Mouse (Mus musculus): ENCODE results near the gene Ltc4s. TPM values are rescaled to one million over a fixed set of nuclear protein-coding genes. Genes with fewer than 3 reads are reported as not detected.

The Ltc4s gene
- polyA plus RNA-seq (2014; fragmentation: Nextera tagmentation; extraction: Ambion mirVana) = 0.64 and 1.2 TPM in 2 replicates

GRCm38 (mm10) chr11:50238324-50238723, at the start of gene Ltc4s:
Gene Ltc4s, minus strand, starts transcription at chr11:50238616.
- H3K4me3 ChIP-seq (ENCODE audit: low read depth, low read length) = no peak within 1 kb of the TSS; the same call in 1 of the 2 replicates
- WGBS = 33% methylated on average over 10 of the region's 10 CpGs

GRCm38 (mm10) chr11:50286428-50286827, 48.0 kb upstream of the Ltc4s start:
- H3K4me1 ChIP-seq (ENCODE audit: control insufficient read depth, insufficient read depth, low read length) = peaks cover 13% of the 10 kb centered on the region
- H3K27me3 ChIP-seq (ENCODE audit: control insufficient read depth, insufficient read depth, low read length) = no peaks in the 10 kb centered on the region
- 94% methylated on average over 1 of the region's 1 CpGs for WGBS
- no peak for DNase-seq (ENCODE audit: low spot score)
- no peaks in the 10 kb centered on the region for H3K9me3 ChIP-seq (ENCODE audit: control insufficient read depth, low read length)
- no peak for ATAC-seq (ENCODE audit: insufficient read depth, low FRiP score, low TSS enrichment)
- H3K4me2 ChIP-seq (ENCODE audit: low read depth) = no peak overlapping the region
- no peak overlapping the region for H3K9ac ChIP-seq (ENCODE audit: low read length)
- H3K36me3 ChIP-seq (ENCODE audit: control insufficient read depth, insufficient read depth, low read length) = 0 out of 2 replicates have a peak, but pooled peaks cover 2% of the 10 kb centered on the region
- no peak overlapping the region for H3K4me3 ChIP-seq (ENCODE audit: low read depth, low read length)
- no peak overlapping the region for H3K27ac ChIP-seq (ENCODE audit: low read depth, low read length)

More at GRCm38 (mm10) chr11:50238324-50238723, at the start of gene Ltc4s:
- ATAC-seq (ENCODE audit: insufficient read depth, low FRiP score, low TSS enrichment) (no peak), DNase-seq (ENCODE audit: low spot score) (no peak)
- no peak within 1 kb of the TSS for H3K9ac ChIP-seq (ENCODE audit: low read length)
- H3K36me3 ChIP-seq (ENCODE audit: control insufficient read depth, insufficient read depth, low read length) = peaks cover 2% of the 10 kb centered on the region; the same call in 1 of the 2 replicates
- H3K27ac ChIP-seq (ENCODE audit: low read depth, low read length) = no peak within 1 kb of the TSS
- H3K4me2 ChIP-seq (ENCODE audit: low read depth) = peak within 1 kb of the TSS; percentile 83
- 0 out of 2 replicates have a peak, but pooled peaks cover 2% of the 10 kb centered on the region for H3K4me1 ChIP-seq (ENCODE audit: control insufficient read depth, insufficient read depth, low read length)
- peaks cover 16% of the 10 kb centered on the region for H3K27me3 ChIP-seq (ENCODE audit: control insufficient read depth, insufficient read depth, low read length)
- no peaks in the 10 kb centered on the region for H3K9me3 ChIP-seq (ENCODE audit: control insufficient read depth, low read length)

- peaks cover 11% of the 10 kb centered on the region for H3K4me1 ChIP-seq (ENCODE audit: control insufficient read depth, insufficient read depth, low read length)
- DNase-seq (ENCODE audit: low spot score) = no peak
- 0 out of 2 replicates have a peak, but pooled peaks cover 2% of the 10 kb centered on the region for H3K36me3 ChIP-seq (ENCODE audit: control insufficient read depth, insufficient read depth, low read length)
- ATAC-seq (ENCODE audit: insufficient read depth, low FRiP score, low TSS enrichment) = no peak
- H3K9ac ChIP-seq (ENCODE audit: low read length) = no peak overlapping the region
- WGBS = 95% methylated on average over 7 of the region's 7 CpGs
- H3K4me2 ChIP-seq (ENCODE audit: low read depth) = no peak overlapping the region
- no peak overlapping the region for H3K27ac ChIP-seq (ENCODE audit: low read depth, low read length)
- no peaks in the 10 kb centered on the region for H3K27me3 ChIP-seq (ENCODE audit: control insufficient read depth, insufficient read depth, low read length)
- no peak overlapping the region for H3K4me3 ChIP-seq (ENCODE audit: low read depth, low read length)
- no peaks in the 10 kb centered on the region for H3K9me3 ChIP-seq (ENCODE audit: control insufficient read depth, low read length)
Measured at GRCm38 (mm10) chr11:50285696-50286095, 47.3 kb upstream of the Ltc4s start.

GRCm38 (mm10) chr11:50285263-50285662, 46.8 kb upstream of the Ltc4s start:
- ATAC-seq (ENCODE audit: insufficient read depth, low FRiP score, low TSS enrichment) (no peak), DNase-seq (ENCODE audit: low spot score) (no peak)
- H3K4me1 ChIP-seq (ENCODE audit: control insufficient read depth, insufficient read depth, low read length) = peaks cover 7% of the 10 kb centered on the region
- 0 out of 2 replicates have a peak, but pooled peaks cover 2% of the 10 kb centered on the region for H3K36me3 ChIP-seq (ENCODE audit: control insufficient read depth, insufficient read depth, low read length)
- H3K27me3 ChIP-seq (ENCODE audit: control insufficient read depth, insufficient read depth, low read length) = no peaks in the 10 kb centered on the region
- no peak overlapping the region for H3K27ac ChIP-seq (ENCODE audit: low read depth, low read length)
- 96% methylated on average over 5 of the region's 5 CpGs for WGBS
- H3K4me2 ChIP-seq (ENCODE audit: low read depth) = no peak overlapping the region
- H3K9ac ChIP-seq (ENCODE audit: low read length) = no peak overlapping the region
- H3K9me3 ChIP-seq (ENCODE audit: control insufficient read depth, low read length) = no peaks in the 10 kb centered on the region
- no peak overlapping the region for H3K4me3 ChIP-seq (ENCODE audit: low read depth, low read length)

- Histone ChIP-seq H3K27ac (ENCODE audit: low read depth, low read length) (no peak overlapping the region), H3K4me2 (ENCODE audit: low read depth) (no peak overlapping the region), H3K4me3 (ENCODE audit: low read depth, low read length) (no peak overlapping the region), H3K9me3 (ENCODE audit: control insufficient read depth, low read length) (no peaks in the 10 kb centered on the region), H3K4me1 (ENCODE audit: control insufficient read depth, insufficient read depth, low read length) (no peaks in the 10 kb centered on the region), H3K36me3 (ENCODE audit: control insufficient read depth, insufficient read depth, low read length) (peaks cover 2% of the 10 kb centered on the region; the same call in 1 of the 2 replicates), H3K9ac (ENCODE audit: low read length) (no peak overlapping the region), H3K27me3 (ENCODE audit: control insufficient read depth, insufficient read depth, low read length) (no peaks in the 10 kb centered on the region)
- ATAC-seq (ENCODE audit: insufficient read depth, low FRiP score, low TSS enrichment) = no peak
- WGBS = 83% methylated on average over 1 of the region's 1 CpGs
- no peak for DNase-seq (ENCODE audit: low spot score)
Measured at GRCm38 (mm10) chr11:50280053-50280452, 41.6 kb upstream of the Ltc4s start.

GRCm38 (mm10) chr11:50279005-50279404, 40.6 kb upstream of the Ltc4s start:
- Histone ChIP-seq H3K27me3 (ENCODE audit: control insufficient read depth, insufficient read depth, low read length) (no peaks in the 10 kb centered on the region), H3K4me1 (ENCODE audit: control insufficient read depth, insufficient read depth, low read length) (no peaks in the 10 kb centered on the region), H3K9ac (ENCODE audit: low read length) (no peak overlapping the region), H3K4me2 (ENCODE audit: low read depth) (no peak overlapping the region), H3K36me3 (ENCODE audit: control insufficient read depth, insufficient read depth, low read length) (peaks cover 2% of the 10 kb centered on the region; the same call in 1 of the 2 replicates), H3K4me3 (ENCODE audit: low read depth, low read length) (no peak overlapping the region), H3K27ac (ENCODE audit: low read depth, low read length) (no peak overlapping the region), H3K9me3 (ENCODE audit: control insufficient read depth, low read length) (no peaks in the 10 kb centered on the region)
- DNase-seq (ENCODE audit: low spot score) (no peak), ATAC-seq (ENCODE audit: insufficient read depth, low FRiP score, low TSS enrichment) (no peak)
- WGBS = 92% methylated on average over 4 of the region's 4 CpGs

- Histone ChIP-seq H3K9me3 (ENCODE audit: control insufficient read depth, low read length) (no peaks in the 10 kb centered on the region), H3K4me3 (ENCODE audit: low read depth, low read length) (no peak overlapping the region), H3K9ac (ENCODE audit: low read length) (no peak overlapping the region), H3K4me1 (ENCODE audit: control insufficient read depth, insufficient read depth, low read length) (no peaks in the 10 kb centered on the region), H3K4me2 (ENCODE audit: low read depth) (no peak overlapping the region), H3K27me3 (ENCODE audit: control insufficient read depth, insufficient read depth, low read length) (no peaks in the 10 kb centered on the region), H3K27ac (ENCODE audit: low read depth, low read length) (no peak overlapping the region), H3K36me3 (ENCODE audit: control insufficient read depth, insufficient read depth, low read length) (peaks cover 2% of the 10 kb centered on the region; the same call in 1 of the 2 replicates)
- DNase-seq (ENCODE audit: low spot score) (no peak), ATAC-seq (ENCODE audit: insufficient read depth, low FRiP score, low TSS enrichment) (no peak)
- 86% methylated on average over 6 of the region's 6 CpGs for WGBS
Measured at GRCm38 (mm10) chr11:50277706-50278105, 39.3 kb upstream of the Ltc4s start.

GRCm38 (mm10) chr11:50277025-50277424, 38.6 kb upstream of the Ltc4s start:
- Histone ChIP-seq H3K4me2 (ENCODE audit: low read depth) (no peak overlapping the region), H3K27ac (ENCODE audit: low read depth, low read length) (no peak overlapping the region), H3K27me3 (ENCODE audit: control insufficient read depth, insufficient read depth, low read length) (no peaks in the 10 kb centered on the region), H3K9ac (ENCODE audit: low read length) (no peak overlapping the region), H3K4me3 (ENCODE audit: low read depth, low read length) (no peak overlapping the region), H3K9me3 (ENCODE audit: control insufficient read depth, low read length) (no peaks in the 10 kb centered on the region), H3K36me3 (ENCODE audit: control insufficient read depth, insufficient read depth, low read length) (peaks cover 2% of the 10 kb centered on the region; the same call in 1 of the 2 replicates), H3K4me1 (ENCODE audit: control insufficient read depth, insufficient read depth, low read length) (no peaks in the 10 kb centered on the region)
- ATAC-seq (ENCODE audit: insufficient read depth, low FRiP score, low TSS enrichment) (no peak), DNase-seq (ENCODE audit: low spot score) (no peak)

- H3K4me3 ChIP-seq (ENCODE audit: low read depth, low read length) = no peak overlapping the region
- H3K27ac ChIP-seq (ENCODE audit: low read depth, low read length) = no peak overlapping the region
- H3K4me2 ChIP-seq (ENCODE audit: low read depth) = no peak overlapping the region
- WGBS = 90% methylated on average over 5 of the region's 5 CpGs
- no peaks in the 10 kb centered on the region for H3K27me3 ChIP-seq (ENCODE audit: control insufficient read depth, insufficient read depth, low read length)
- H3K9me3 ChIP-seq (ENCODE audit: control insufficient read depth, low read length) = no peaks in the 10 kb centered on the region
- peaks cover 2% of the 10 kb centered on the region; the same call in 1 of the 2 replicates for H3K36me3 ChIP-seq (ENCODE audit: control insufficient read depth, insufficient read depth, low read length)
- ATAC-seq (ENCODE audit: insufficient read depth, low FRiP score, low TSS enrichment) (no peak), DNase-seq (ENCODE audit: low spot score) (no peak)
- no peak overlapping the region for H3K9ac ChIP-seq (ENCODE audit: low read length)
- no peaks in the 10 kb centered on the region for H3K4me1 ChIP-seq (ENCODE audit: control insufficient read depth, insufficient read depth, low read length)
Measured at GRCm38 (mm10) chr11:50275568-50276151, 37.2 kb upstream of the Ltc4s start.

All from neural tube, embryonic 11.5 days (tissue).